Mouse (Mus musculus): ENCODE measurements at regions not wholly inside any gene's neighbourhood (a gene's known extent, or its start where the extent isn't known, plus 50 kb on each side); places are given as distances from the start of the nearest gene placed in this dataset.

- H3K36me3 ChIP-seq (replicated peaks in 1 of 2; ENCODE audit: control insufficient read depth in 1 of 2, insufficient read depth in 1 of 2, low read length in 1 of 2): no peaks in the 10 kb centered on the region
- no peak overlapping the region for H3K4me2 ChIP-seq (ENCODE audit: insufficient read depth, low read depth, poor library complexity, severe bottlenecking)
- TF ChIP-seq E2F4 (IDR thresholded peaks at IDR 0.05; ENCODE audit: insufficient replicate concordance, low read depth, low read length) (no peak), USF2 (conservative IDR thresholded peaks at IDR 0.05; ENCODE audit: low read depth, low read length) (no peak), ZNF384 (IDR thresholded peaks at IDR 0.05; ENCODE audit: low read depth, low read length) (no peak), ZKSCAN1 (IDR thresholded peaks at IDR 0.05; ENCODE audit: borderline replicate concordance, low read depth, low read length) (no peak), MXI1 (IDR thresholded peaks at IDR 0.05; ENCODE audit: low read depth, low read length) (no peak), NELFE (IDR thresholded peaks at IDR 0.05; ENCODE audit: low read depth, low read length) (no peak), MYC (IDR thresholded peaks at IDR 0.05; ENCODE audit: low read depth, low read length) (no peak), MAZ (IDR thresholded peaks at IDR 0.05; ENCODE audit: low read depth, low read length) (no peak)
- H3K27ac ChIP-seq (ENCODE audit: insufficient read depth, low read depth): no peak overlapping the region
- H3K27me3 ChIP-seq (replicated peaks): no peaks in the 10 kb centered on the region
- H3K4me3 ChIP-seq (replicated peaks in 1 of 3; ENCODE audit: low read depth in 2 of 3, low read length in 2 of 3, poor library complexity in 1 of 3): no peak overlapping the region
- no peak for DNase-seq (ENCODE audit: extremely low read depth)
- peaks cover 71% of the 10 kb centered on the region for H3K9me3 ChIP-seq (replicated peaks; ENCODE audit: low read length)
- no peak overlapping the region for H3K9ac ChIP-seq (ENCODE audit: insufficient read depth, low read depth)
- in situ Hi-C loops (cut with MboI; ENCODE audit: low pct_ligation_motif_present, low pct_unique_long_range_greater_than_20kb, low sequenced_read_pairs): no loop called here
- no peaks in the 10 kb centered on the region for H3K79me2 ChIP-seq (replicated peaks; ENCODE audit: control insufficient read depth, extremely low read depth, insufficient read depth, poor library complexity, severe bottlenecking)
- no peaks in the 10 kb centered on the region for H3K4me1 ChIP-seq (ENCODE audit: control insufficient read depth in 1 of 2, insufficient read depth in 2 of 2)
- dilution Hi-C loops (cut with MboI; ENCODE audit: extremely low pct_ligation_motif_present, extremely low pct_unique_long_range_greater_than_20kb, low sequenced_read_pairs): no loop called here
These were observed 381.1 kb upstream of the Castor2 start for GRCm38 (mm10) chr5:133718187-133719078.

GRCm38 (mm10) chr5:133715830-133716229 is 383.7 kb upstream of the Castor2 start:
- Histone ChIP-seq H3K79me2 (replicated peaks; ENCODE audit: control insufficient read depth, extremely low read depth, insufficient read depth, poor library complexity, severe bottlenecking) (no peaks in the 10 kb centered on the region), H3K27me3 (replicated peaks) (no peaks in the 10 kb centered on the region), H3K27ac (ENCODE audit: insufficient read depth, low read depth) (no peak overlapping the region), H3K4me3 (replicated peaks in 1 of 3; ENCODE audit: low read depth in 2 of 3, low read length in 2 of 3, poor library complexity in 1 of 3) (no peak overlapping the region), H3K36me3 (replicated peaks in 1 of 2; ENCODE audit: control insufficient read depth in 1 of 2, insufficient read depth in 1 of 2, low read length in 1 of 2) (no peaks in the 10 kb centered on the region), H3K9ac (ENCODE audit: insufficient read depth, low read depth) (no peak overlapping the region), H3K4me1 (ENCODE audit: control insufficient read depth in 1 of 2, insufficient read depth in 2 of 2) (no peaks in the 10 kb centered on the region), H3K9me3 (replicated peaks; ENCODE audit: low read length) (peaks cover 70% of the 10 kb centered on the region), H3K4me2 (ENCODE audit: insufficient read depth, low read depth, poor library complexity, severe bottlenecking) (no peak overlapping the region)
- DNase-seq (ENCODE audit: extremely low read depth): no peak
- TF ChIP-seq BHLHE40 (IDR thresholded peaks at IDR 0.05; ENCODE audit: low read depth, low read length): no peak
- in situ Hi-C loops (cut with MboI; ENCODE audit: low pct_ligation_motif_present, low pct_unique_long_range_greater_than_20kb, low sequenced_read_pairs) (no loop called here), dilution Hi-C loops (cut with MboI; ENCODE audit: extremely low pct_ligation_motif_present, extremely low pct_unique_long_range_greater_than_20kb, low sequenced_read_pairs) (no loop called here)

GRCm38 (mm10) chr5:133712652-133713051 is 386.9 kb upstream of the Castor2 start:
- dilution Hi-C loops (cut with MboI; ENCODE audit: extremely low pct_ligation_motif_present, extremely low pct_unique_long_range_greater_than_20kb, low sequenced_read_pairs) (no loop called here), in situ Hi-C loops (cut with MboI; ENCODE audit: low pct_ligation_motif_present, low pct_unique_long_range_greater_than_20kb, low sequenced_read_pairs) (no loop called here)
- Histone ChIP-seq H3K9me3 (replicated peaks; ENCODE audit: low read length) (peaks cover 73% of the 10 kb centered on the region), H3K27ac (ENCODE audit: insufficient read depth, low read depth) (no peak overlapping the region), H3K27me3 (replicated peaks) (no peaks in the 10 kb centered on the region), H3K4me1 (ENCODE audit: control insufficient read depth in 1 of 2, insufficient read depth in 2 of 2) (no peaks in the 10 kb centered on the region), H3K79me2 (replicated peaks; ENCODE audit: control insufficient read depth, extremely low read depth, insufficient read depth, poor library complexity, severe bottlenecking) (no peaks in the 10 kb centered on the region), H3K36me3 (replicated peaks in 1 of 2; ENCODE audit: control insufficient read depth in 1 of 2, insufficient read depth in 1 of 2, low read length in 1 of 2) (no peaks in the 10 kb centered on the region), H3K4me2 (ENCODE audit: insufficient read depth, low read depth, poor library complexity, severe bottlenecking) (no peak overlapping the region), H3K9ac (ENCODE audit: insufficient read depth, low read depth) (no peak overlapping the region), H3K4me3 (replicated peaks in 1 of 3; ENCODE audit: low read depth in 2 of 3, low read length in 2 of 3, poor library complexity in 1 of 3) (no peak overlapping the region)
- DNase-seq (ENCODE audit: extremely low read depth): no peak
- TF ChIP-seq ZKSCAN1 (IDR thresholded peaks at IDR 0.05; ENCODE audit: borderline replicate concordance, low read depth, low read length): no peak

Measured in CH12.LX (cell line).